Mouse (Mus musculus) regulatory T cell (primary cell): ENCODE results near the gene Baiap2.

Experiments
- in situ Hi-C: fragments of 300-600 bp; cut with MboI, MseI; formaldehyde crosslinking; loops from one replicate; pipeline ENCODE4 v1.15.1; 2025; ENCODE audit warnings: high pct_unique_total_duplicates

Baiap2 gene

DNA sequence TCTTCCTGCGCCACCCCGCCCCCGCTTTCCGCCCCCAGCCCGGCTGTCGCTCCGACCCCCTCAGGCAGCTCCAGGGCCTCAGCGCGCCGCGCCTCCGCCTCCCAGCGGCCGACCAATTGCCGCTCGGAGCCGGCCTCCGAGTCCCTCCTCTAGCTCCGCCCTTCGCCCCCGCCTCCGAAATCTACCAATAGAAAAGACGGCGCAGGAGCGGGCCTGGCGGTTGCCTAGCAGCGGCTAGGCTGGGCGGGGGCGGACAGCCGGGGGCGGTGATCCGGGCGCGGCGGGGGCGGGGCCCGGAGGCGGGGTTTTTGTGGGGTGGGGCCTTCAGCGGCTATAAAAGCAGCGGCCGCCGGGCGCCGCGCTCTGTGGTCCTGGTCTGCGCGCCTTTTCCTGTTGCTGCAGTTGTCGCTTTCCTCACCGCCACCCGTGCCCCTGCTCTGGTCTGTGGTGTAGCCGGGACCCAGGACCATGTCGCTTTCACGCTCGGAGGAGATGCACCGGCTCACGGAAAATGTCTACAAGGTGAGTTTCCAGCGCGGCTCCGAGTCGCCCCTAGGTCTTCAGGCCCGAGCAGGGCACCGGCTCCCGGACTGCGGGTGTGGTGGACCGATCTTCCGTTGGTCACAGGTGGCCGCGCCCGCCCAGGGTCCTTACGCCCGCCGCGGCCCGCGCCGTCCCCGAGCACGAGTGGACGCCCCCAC is at the start of gene Baiap2:
Gene Baiap2 (plus strand): TSS at position 37 of the 701 bp plus-strand sequence.
- in situ Hi-C loops, result no loop called here

DNA sequence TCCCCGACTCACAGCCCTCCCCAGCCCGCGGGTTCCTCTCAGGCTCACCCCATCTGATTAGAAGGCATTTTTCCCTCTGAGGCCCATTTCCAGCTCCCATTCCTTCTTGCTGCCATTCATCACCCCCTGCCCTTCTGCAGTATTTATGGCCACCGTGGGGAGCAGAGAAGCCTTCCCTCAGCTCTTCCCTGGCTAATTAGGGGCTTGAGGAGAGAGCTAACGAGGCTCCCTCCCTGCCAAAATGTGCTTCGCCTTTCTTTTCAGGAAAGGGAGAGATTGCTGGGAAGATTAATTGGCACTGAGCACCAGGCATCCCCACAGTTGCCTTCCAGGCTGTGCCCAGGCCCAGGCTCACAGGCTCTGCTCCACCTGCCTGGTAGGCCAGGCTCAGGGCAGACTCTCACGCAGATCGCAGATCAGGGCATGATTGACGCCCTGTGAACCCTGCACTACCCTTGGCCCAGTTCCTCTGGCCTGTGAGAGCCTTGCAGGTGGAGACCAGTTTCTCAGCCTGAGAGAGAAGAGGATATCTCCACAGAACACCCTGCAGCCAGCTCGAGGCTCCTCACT is 48.8 kb upstream of the Baiap2 start:
- in situ Hi-C loops, result no loop called here

DNA sequence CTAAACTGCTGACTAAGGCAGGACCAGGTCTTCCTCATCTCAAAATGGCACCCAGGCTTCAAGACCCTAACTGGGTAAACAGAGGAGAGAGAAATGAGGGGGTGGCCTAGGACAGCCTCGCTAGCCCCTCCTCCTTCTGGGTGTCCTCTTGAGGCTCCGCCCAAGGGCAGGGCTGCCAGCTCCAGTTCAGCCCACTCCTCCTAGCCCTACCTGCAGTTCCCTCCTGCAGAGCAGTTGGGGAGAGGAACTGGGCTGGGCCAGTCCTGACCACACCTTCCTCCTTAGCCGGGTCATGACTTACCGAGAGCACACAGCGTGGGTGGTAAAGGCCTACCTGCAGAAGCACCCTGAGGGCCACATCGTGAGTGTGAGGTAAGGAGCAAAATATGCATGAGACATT is 47.9 kb upstream of the Baiap2 start:
- in situ Hi-C loops, result loop anchor here (5.0 kb wide), 1 partner anchor 392 kb away; no protein-coding TSS in a partner anchor

DNA sequence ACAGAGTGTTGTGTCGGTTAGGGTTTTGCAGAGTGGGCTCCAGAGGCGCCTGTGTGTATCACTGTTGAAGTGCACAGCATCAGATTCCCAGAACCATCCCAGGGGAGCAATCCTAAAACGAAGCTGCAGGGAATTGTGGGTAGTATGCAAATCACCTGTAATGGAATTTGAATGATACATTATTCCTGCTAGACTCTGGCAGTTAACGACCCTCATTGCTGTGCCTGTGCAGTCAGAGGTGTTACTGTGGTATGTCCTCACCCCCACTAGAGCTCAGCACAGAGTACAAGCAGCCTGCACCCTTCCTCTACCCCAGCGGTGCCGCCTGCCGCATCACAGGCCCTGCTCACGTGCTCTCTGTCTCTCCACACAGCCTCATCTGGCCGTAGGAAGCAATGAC is 45.5 kb upstream of the Baiap2 start:
- in situ Hi-C loops, result loop anchor here (5.0 kb wide), 1 partner anchor 395 kb away; no protein-coding TSS in a partner anchor

DNA sequence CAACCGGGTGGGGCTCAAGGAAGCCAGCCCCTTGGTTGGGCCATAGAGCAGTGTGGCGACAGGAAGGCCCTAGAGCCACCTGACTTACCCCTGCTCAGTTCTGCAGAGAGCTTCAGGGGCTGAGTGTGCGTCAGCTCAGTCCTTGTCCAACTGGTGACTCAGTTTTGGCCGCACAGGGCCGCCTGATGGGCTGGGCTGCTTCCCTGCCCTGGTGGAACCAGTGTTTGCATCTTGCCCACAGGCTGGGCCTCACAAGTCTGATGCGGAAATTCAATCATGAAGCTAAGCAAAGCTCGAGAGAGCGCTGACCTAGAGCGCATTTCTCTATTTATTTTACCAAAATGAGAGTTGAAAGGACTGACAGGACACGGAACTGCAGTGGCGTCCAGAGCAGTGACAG is 43.6 kb upstream of the Baiap2 start:
- in situ Hi-C loops, result loop anchor here (5.0 kb wide), 1 partner anchor 397 kb away; no protein-coding TSS in a partner anchor

DNA sequence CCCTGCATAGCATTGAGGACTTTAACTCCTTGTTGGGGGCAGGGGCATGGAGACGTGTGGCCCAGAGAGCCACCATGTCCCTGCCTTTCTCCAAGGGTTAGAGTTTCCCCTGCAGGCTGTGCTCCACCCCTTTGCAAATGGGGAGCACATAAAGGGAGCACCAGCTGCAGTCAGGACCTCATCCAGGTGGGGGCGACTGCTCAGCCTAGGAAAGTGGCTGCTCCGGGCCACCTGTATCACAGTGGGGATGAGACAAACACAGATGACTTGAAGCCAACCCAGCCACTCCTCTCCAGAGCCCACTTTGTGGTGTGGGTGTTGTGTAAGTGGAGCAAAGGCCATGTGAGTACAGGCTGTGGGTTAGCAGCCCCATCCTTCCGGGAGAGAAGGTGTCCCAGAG is 41.4 kb upstream of the Baiap2 start:
- in situ Hi-C loops, result no loop called here

DNA sequence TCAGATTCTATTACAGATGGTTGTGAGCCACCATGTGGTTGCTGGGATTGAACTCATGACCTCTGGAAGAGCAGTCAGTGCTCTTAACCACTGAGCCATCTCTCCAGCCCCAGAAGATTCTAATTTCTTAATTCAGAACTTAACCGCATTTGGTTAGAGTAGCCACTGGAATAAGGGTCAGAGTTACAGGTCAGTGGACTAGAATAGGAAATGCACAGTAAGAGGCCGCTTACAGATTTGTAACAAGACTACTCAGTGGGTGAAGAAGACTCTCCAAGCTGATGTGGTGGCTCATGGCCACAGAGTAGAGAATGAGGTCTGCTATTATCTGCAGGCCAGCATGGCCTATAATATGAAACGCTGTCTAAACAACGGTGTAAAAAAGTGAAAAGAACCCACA is 39.7 kb upstream of the Baiap2 start:
- in situ Hi-C loops, result no loop called here

DNA sequence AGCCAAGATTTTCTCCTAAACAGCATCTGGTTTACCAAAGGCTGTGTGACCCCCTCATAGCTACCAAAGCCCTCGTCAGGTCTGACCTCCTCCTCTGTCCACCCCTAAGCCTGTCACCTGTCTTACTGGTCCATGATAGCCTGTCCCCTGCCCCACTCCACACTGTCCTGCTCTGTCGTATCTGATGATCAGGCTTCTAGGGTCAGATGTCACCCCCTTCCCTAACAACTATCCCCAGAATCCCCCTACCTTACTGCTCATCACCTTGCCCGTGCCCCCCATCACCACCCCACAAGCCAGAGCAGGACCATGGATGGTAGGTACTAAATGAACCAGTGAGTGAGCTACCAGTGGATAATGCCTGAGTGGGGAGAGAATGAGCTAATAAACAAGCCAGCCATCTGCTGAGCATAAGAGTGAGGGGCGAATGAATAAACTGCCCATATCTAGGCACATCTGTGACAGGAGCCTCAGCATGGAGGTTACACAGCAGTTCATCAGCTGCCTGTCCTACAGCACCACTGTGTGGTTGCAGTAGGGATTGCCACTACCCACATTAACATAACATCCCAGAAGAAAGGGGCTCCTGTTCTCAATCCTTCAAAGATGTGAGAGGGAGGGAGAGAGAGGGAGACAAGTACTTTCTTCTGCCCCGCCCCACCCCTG is 37.8 kb upstream of the Baiap2 start:
- in situ Hi-C loops, result no loop called here

DNA sequence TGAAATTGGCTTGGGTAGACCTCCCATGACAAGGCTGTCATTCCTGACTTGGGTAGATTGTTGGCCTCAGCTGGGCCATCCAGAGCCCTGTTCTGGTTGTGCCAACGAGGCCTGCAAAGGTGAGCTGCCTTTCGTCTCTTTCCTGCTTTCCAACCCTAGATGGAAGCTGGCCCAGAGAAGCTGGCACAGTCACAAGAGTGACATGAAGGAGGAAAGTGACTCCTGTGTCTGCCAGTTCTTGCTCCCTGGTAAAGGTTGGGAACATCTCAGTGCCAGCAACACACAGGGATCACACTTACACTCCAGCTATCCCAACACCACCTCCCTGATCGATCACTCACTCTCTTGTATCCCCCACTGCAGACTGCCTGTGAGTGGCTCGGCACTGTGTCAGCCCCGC is 36.8 kb upstream of the Baiap2 start:
- in situ Hi-C loops, result no loop called here

DNA sequence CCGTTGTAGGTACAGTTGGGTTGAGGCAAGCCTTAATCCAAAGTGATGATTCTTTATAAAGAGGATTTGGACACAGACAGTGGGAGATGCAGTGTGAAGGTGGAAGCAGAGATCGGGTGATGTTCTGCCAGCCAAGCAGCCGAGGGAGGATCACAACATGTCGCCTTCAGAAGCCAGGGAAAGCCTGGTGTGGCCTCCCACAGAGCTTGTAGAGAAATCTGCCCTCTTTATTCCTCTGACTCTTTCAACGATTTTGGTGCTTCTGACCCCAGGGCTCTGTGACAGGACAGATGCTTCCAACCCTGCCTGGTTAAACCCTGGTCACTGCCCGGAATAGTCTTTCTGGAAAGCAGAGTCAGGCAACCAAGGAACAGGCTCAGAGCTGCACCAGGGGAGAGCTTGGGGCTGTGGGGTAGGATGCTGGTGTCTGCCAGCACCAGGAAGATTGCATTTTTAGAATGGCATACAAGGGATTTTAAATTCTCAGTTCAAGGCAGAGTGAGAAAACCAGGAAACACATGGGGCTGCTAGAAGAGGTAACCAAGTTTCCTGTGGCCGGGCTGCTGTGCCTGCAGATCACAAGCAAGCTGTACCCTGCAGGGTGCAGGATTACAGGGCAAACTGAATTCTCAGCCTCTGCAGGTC is 35.4 kb upstream of the Baiap2 start:
- in situ Hi-C loops, result no loop called here

DNA sequence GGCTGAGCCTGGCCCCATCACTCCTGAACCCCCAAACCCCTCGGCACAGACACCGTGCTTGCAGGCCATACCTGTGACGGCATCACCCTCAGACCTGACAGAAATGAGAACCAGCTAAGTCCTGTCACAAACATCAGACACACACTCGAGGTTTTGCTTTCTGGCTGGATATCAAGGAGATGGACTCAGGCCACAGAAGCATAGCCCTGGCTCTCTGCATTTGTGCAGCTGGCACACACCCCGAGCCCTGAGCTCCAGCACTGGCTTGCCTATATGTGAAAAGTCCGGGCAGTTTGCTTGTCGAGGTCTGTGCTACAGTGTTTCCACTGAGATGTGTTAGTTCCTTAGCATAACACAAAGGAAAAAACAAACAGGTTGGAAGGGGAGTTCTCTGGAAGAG is 34.9 kb upstream of the Baiap2 start:
- in situ Hi-C loops, result no loop called here

DNA sequence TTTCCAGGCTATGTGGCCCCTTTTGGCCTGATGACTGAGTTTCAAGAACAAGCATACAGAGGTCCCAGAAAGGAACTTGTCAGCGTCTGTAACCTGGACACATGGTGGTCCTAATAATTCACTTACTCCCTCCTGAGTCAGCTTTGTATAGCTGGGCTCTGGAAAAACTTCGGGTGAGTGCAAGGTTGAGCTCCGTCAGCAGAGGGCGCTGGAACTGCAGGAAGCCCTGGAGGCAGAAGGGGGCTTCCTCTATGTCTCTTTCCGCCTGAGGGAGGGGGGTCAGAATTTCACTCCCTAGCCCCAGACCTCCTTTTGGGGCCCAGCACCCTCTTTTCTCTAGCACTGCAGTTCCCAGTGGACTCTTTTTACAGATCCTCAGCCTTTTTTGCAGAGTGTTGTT is 33.1 kb upstream of the Baiap2 start:
- in situ Hi-C loops, result no loop called here

DNA sequence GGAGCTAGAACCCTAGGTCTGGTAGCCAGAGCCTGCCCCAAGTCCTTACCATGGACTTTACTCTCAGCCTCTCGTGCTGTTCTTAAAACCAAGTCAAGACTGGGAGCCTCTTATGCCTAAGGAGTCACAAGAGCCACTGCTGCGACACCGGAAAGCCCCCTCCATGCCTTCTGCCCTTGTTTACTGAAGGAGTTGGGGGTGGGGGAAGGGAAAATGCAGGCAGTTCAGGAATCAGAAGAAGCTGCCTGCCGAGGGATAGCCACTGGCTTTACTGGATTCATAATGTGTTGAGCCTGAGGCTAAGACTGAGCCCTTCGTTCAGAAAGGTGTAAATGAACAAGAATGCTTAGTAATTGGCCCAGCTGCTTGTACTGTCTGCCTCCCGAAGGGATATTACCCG is 29.7 kb upstream of the Baiap2 start:
- in situ Hi-C loops, result no loop called here

DNA sequence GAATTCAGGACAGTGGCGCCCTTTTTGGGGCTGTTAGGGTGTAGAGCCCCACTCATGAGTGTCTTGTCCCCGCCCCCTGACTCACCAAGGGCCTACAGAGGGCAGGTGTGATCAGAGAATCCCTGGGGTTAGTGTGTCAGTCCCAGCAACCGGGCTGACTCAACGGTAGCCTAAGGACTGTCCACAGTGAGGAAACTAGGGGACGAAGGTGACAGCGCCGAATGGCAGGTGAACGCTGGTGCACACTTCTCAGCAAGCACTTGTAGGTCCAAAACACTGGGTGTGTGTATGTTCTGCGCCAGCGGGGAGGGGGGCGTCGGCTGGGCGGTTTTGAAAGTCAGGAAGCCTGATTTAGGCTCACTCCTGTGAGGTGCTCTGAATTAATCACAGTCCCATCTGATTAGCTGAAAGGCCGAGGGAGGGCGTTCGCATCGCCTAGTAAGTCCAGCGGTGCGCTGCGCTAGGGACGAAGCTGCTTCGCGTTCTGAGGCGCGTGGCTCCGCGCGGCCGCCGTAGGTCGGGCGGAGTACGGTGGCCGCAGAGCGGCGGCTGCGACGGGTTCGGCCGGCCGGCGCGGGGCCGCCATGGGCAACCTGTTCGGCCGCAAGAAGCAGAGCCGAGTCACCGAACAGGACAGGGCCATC is 29.1 kb upstream of the Baiap2 start, which contains the start of gene Chmp6:
Gene Chmp6 (plus strand): TSS at position 151 of the 644 bp plus-strand sequence.
- in situ Hi-C loops, result no loop called here

DNA sequence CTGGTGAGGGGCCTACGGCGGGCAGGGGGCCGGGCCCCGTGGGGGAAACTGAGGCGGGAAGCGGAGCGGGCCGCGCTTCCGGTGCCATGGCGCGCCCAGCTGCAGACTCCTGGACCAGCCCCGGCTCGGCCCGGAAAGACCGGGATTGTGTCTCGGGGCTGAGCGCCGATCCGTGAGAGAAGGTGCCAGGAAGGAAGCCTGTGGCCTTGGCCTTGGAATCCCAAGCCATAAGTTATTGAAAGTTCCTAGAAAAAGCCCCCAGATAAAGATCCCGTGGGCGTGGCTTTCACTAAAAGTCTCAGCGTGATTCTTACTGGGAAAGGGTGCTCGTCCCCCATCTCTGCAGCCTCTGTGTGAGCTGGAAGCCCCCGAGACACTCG is 28.6 kb upstream of the Baiap2 start:
- in situ Hi-C loops, result no loop called here

DNA sequence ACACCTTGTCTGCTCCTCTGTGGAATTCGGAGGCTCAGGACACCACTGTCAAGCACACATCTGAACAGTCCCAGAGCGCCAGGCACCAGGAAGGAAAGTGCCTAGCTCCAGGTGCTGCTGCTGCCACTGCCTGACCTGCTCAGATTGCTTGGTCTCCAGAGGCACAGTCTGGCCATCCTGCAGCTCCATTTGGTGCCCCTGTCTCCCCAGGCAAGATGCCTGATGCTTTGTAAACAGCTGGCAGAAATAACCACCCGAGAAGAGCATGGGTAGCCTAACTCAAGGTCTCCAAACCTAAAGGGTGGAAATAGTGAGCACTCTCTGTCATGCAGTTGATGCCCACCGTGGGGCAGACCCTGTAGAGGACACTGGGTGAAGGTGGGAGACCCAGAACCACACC is 28.2 kb upstream of the Baiap2 start:
- in situ Hi-C loops, result no loop called here

DNA sequence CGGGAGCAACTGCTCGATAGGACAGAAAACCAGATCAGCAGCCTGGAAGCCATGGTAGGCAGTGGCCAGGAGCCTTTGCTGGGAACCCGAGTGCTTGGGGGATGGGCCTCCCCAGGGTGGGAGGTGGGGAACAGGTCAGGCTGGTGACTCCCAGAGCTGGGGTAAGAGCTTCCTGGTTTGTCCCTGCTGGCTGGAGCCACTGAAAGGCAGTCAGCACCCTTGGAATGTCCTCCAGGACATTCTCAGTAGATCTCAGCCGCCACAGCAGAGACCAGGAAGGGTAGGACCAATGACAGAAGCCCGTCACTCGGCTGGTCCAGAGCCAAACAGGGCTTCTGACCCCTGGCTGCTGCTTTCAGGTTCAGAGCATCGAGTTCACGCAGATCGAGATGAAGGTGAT is 26.9 kb upstream of the Baiap2 start:
- in situ Hi-C loops, result loop anchor here (5.0 kb wide), 1 partner anchor 72 kb away; no protein-coding TSS in a partner anchor

DNA sequence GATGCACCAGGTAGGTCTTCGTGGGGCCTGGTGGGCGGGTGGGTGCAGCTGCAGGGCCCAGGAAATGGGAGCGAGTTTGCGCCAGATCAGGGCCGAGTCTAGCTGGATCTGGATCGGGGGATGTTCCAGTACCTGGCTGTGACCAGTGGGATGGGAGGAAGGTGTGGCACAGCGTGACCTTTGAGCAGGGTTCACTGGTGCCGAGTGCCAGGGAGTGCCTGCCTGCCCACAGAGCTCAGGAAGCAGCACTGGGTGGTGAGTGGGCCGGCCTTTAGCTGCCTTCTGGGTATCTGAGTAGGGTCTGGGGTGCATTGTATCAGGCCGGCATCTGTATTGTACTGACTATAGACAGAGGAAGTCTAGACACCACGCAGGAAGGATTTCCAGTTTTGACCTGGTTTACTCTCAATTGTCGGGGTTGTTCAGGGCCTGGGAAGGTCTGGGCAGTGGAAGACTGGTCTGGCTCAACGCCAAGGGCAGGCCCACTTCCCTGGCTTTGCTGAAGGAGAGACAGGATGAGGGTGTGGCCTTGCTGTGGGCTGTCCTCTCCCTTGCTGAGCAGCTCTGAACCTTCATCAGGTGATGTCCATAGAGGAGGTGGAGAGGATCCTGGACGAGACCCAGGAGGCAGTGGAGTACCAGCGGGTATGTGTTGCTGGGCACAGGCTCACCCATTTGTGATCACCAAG is 26.3 kb upstream of the Baiap2 start:
- in situ Hi-C loops, result loop anchor here (5.0 kb wide), 1 partner anchor 71 kb away; no protein-coding TSS in a partner anchor

DNA sequence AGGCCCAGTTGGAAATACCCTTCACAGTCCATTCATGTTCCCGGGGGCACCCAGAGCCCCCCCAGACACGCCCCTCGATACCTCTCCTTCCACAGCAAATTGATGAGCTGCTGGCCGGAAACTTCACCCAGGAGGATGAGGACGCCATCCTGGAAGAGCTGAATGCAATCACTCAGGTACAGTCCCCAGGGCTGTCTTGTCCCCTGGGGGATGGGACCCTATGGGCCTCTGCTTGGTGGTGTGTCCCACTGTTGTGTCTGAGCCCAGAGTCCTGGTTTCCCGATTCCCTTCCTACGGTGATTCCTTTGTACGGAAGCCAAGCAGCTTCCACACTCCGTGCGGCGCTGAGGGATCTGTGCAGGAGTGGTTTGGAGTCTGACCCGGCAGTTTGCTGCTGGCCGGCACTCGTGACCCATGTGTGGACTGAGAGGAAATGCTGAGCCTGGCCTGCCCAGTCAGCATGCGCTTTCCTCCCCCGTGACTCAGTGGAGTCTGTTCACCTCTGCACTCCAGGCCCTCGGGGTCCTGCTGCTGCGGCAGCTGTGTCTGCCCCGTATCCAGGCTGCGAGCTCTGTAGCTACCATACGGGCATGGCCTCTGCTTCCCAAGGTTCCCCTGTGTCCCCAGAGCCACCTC is 25.6 kb upstream of the Baiap2 start:
- in situ Hi-C loops, result loop anchor here (5.0 kb wide), 1 partner anchor 70 kb away; no protein-coding TSS in a partner anchor

DNA sequence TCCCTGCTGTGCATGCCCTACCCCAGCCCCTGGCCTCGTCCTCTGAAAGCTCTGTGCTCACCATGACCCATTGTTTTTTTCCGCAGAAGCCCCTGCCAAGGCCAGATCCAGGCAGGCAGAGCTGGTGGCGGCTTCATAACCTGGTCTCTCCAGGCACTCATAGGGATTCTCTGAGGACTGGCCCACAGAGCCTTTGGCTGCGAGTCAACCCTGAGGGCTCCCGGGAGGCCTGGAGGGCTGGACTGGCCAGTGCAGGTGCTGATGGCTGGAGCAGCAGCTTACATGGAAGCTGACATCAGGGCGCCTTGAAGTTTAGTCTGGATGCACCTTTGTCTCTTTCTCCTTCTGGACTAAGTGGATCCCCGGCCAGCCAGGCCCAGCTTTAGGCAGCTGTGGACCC is 24.0 kb upstream of the Baiap2 start:
- in situ Hi-C loops, result loop anchor here (5.0 kb wide), 1 partner anchor 69 kb away; no protein-coding TSS in a partner anchor
